Mouse (Mus musculus) liver, embryonic 11.5 days (tissue): Measurements from ENCODE around the gene Ednrb. TPM values are rescaled to one million over a fixed set of nuclear protein-coding genes. Genes with fewer than 3 reads are reported as not detected.
A peak's percentile ranks its signal among the peaks of the same experiment; 100 is the strongest.

Source experiments
- ATAC-seq: fragments of 200-750 bp; cut with Nextera tagmentation; replicated peaks from 2 replicates; pipeline ENCODE4 v1.8.0; 2017; ENCODE audit warnings: moderate number of reproducible peaks, mild to moderate bottlenecking, moderate TSS enrichment, moderate library complexity; ENCODE audit not compliant: low FRiP score
- DNase-seq: peaks from one replicate; pipeline ENCODE4 v3.0.0-alpha.2; 2017; ENCODE audit warnings: low spot score
- H3K27ac ChIP-seq: fragments of 300-500 bp; sonication (generic); 2 replicates; pipeline ENCODE4 v1.5.1; 2014; ENCODE audit warnings: mild to moderate bottlenecking, low read depth, low read length, control low read depth
- H3K27me3 ChIP-seq: fragments of 300-500 bp; sonication (generic); replicated peaks from 2 replicates; pipeline ENCODE4 v1.6.1; 2014; ENCODE audit warnings: low read length, mixed read lengths; ENCODE audit not compliant: control insufficient read depth, insufficient read depth
- H3K36me3 ChIP-seq: fragments of 300-500 bp; sonication (generic); 2 replicates; pipeline ENCODE4 v1.6.1; 2014; ENCODE audit warnings: mild to moderate bottlenecking, low read length, moderate library complexity, mixed read lengths; ENCODE audit not compliant: control insufficient read depth, insufficient read depth
- H3K4me1 ChIP-seq: fragments of 300-500 bp; sonication (generic); replicated peaks from 2 replicates; pipeline ENCODE4 v1.6.1; 2014; ENCODE audit warnings: low read length, mixed read lengths; ENCODE audit not compliant: control insufficient read depth, insufficient read depth
- H3K4me2 ChIP-seq: fragments of 300-500 bp; sonication (generic); 2 replicates; pipeline ENCODE4 v1.6.1; 2014; ENCODE audit warnings: mild to moderate bottlenecking, control low read depth, moderate library complexity
- H3K4me3 ChIP-seq: fragments of 300-500 bp; sonication (generic); 2 replicates; pipeline ENCODE4 v1.5.1; 2014; ENCODE audit warnings: low read depth, low read length, control low read depth
- H3K9ac ChIP-seq: fragments of 300-500 bp; sonication (generic); 2 replicates; pipeline ENCODE4 v1.6.1; 2014; ENCODE audit warnings: low read depth, low read length, control low read depth
- H3K9me3 ChIP-seq: fragments of 300-500 bp; sonication (generic); 2 replicates; pipeline ENCODE4 v1.6.1; 2016; ENCODE audit warnings: low read length, inconsistent platforms, mixed read lengths; ENCODE audit not compliant: control insufficient read depth
- WGBS: fragments of 180-500 bp; shearing (Covaris S2); extraction: QIAGEN DNeasy Blood & Tissue Kit; methylation state at CpG from one replicate; pipeline ENCODE4 v1.1.7; 2014; 5-methylcytosine and 5-hydroxymethylcytosine counted together
- polyA plus RNA-seq: library from polyadenylated mRNA; unstranded; fragments of >200 nt; fragmentation: Nextera tagmentation; extraction: Ambion mirVana; gene quantifications from 2 replicates; pipeline ENCODE4 v1.2.1, GENCODE M21; 2014

Ednrb gene
- polyA plus RNA-seq, 1 experiment from 2014 or later = 24.6 TPM

DNA sequence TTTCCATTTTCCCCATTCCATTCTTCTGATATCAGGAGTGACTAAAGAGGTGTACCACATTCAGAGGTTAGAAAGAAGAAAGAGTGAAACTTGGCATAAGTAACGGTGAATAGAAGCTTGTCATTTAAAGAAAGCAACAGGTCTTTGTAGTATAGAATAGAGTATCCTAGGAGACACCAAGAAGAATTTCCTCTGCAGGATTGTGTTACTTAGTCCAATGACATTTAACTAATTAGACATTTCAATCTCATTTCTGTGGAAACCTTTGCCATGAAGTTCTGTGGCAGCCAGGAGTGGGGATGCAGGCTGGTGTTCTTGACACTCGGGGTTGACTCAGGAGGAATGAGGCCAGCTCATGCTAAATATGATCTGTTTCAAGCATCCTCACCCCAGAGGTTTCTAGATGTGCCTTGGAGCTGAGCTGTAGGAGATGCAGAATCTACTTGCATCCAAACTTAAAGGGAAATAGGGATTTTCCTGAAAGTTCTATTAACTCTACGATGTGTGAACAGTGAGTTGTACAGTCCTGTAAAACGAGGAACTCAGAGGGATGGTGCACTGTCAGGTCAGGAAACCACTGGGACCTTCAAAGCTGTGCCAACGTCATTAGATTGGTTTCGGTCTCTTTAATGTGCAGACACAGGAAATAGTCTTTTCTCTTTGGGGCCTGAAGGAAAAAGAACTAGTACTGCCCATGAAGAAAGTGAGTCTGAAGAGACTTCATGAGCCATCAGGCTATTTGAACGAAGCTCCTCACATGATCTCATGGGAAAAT is 6.1 kb upstream of the Ednrb start:
- H3K4me2 ChIP-seq = no peak overlapping the region
- H3K27me3 ChIP-seq = no peaks in the 10 kb centered on the region
- no peaks in the 10 kb centered on the region for H3K9me3 ChIP-seq
- no peaks in the 10 kb centered on the region for H3K4me1 ChIP-seq
- DNase-seq (no peak), ATAC-seq (no peak)
- H3K9ac ChIP-seq = no peak overlapping the region
- H3K27ac ChIP-seq = no peak overlapping the region
- H3K4me3 ChIP-seq = no peak overlapping the region
- no peaks in the 10 kb centered on the region for H3K36me3 ChIP-seq
- 60% methylated on average over 7 of the region's 7 CpGs for WGBS

DNA sequence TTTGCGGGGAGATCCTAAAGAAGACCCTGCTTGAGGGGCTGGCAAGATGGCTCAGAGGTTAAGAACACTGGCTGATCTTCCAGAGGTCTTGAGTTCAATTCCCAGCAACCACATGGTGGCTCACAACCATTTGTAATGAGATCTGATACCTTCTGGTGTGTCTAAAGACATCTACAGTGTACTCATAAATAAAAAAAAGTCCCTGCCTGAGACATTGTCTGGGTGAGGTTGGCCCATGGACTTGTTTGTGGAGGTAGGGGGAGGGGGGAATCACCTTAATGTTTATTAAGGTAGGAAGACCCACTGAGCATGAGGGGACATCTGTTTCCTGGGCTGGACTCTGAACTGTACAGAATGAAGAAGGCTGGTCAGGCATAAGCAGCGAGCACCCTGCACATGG is 1.5 kb upstream of the Ednrb start:
- H3K4me1 ChIP-seq = 0 out of 2 replicates have a peak, but pooled peaks cover 2% of the 10 kb centered on the region
- H3K9me3 ChIP-seq = no peaks in the 10 kb centered on the region
- DNase-seq (no peak), ATAC-seq (no peak)
- H3K36me3 ChIP-seq = no peaks in the 10 kb centered on the region
- H3K4me3 ChIP-seq = no peak overlapping the region
- no peak overlapping the region for H3K9ac ChIP-seq
- 78% methylated on average over 2 of the region's 2 CpGs for WGBS
- peaks cover 16% of the 10 kb centered on the region for H3K27me3 ChIP-seq
- H3K4me2 ChIP-seq = no peak overlapping the region
- no peak overlapping the region for H3K27ac ChIP-seq

DNA sequence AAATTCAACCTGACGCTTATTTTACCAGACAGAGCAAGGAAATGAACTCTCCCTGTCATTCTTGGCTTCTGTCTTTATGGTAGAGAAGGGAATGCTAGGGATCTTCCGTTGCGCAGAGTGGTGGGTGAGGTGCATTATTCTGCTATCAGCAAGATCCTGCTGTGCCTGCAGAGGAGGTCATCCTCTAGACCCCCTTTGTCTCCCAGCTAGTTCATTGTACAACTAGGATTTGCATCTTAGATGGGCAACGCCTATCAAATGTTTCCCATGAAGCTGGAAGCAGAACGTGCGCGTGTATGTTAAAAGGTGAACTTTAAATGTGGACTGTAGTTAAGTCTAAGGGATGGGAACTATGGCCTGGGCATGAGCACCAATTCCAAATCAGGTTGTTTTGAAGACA is 742 bp upstream of the Ednrb start:
- H3K27ac ChIP-seq = no peak overlapping the region
- H3K4me3 ChIP-seq = no peak overlapping the region
- H3K27me3 ChIP-seq = peaks cover 16% of the 10 kb centered on the region
- DNase-seq = no peak
- 78% methylated on average over 7 of the region's 7 CpGs for WGBS
- H3K4me2 ChIP-seq = no peak overlapping the region
- H3K9ac ChIP-seq = no peak overlapping the region
- 0 out of 2 replicates have a peak, but pooled peaks cover 2% of the 10 kb centered on the region for H3K4me1 ChIP-seq
- ATAC-seq = no peak
- H3K9me3 ChIP-seq = no peaks in the 10 kb centered on the region
- H3K36me3 ChIP-seq = no peaks in the 10 kb centered on the region

DNA sequence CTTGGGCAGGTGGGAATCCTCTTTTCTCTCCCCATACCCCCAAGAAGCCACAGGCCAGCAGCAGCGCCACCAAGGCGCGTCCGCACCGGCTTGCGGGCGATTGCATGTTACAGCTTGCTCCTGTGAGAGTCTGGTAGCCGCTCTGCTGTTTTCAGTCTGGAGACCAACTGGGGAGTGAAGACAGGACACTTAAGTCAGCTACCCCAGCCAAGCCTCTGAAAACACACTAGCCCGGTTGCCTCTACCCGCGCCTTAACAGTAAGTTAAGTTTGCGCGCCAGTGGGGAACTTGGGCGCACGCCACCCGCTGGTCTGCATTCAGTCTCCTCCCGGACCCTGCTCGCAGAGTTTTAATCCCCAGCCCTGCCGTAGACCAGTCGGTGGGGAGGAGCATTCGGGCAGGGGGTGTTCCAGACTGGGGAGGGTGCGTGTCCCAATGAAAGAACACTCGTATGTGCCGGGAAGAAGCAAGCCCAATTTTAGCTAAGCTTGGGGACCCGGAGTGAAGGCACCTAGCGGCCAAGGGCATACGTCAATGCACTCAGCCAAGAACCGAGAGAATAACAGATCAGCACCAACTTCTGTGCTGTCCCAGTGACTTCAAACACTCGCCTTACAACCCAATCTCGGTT is 716 bp downstream of the Ednrb start:
- Histone ChIP-seq H3K4me1 (0 out of 2 replicates have a peak, but pooled peaks cover 2% of the 10 kb centered on the region), H3K9ac (peak overlapping the region; percentile 37), H3K27me3 (peaks cover 16% of the 10 kb centered on the region), H3K36me3 (no peaks in the 10 kb centered on the region), H3K4me2 (peak overlapping the region; percentile 72), H3K4me3 (peak overlapping the region; percentile 46), H3K27ac (no peak overlapping the region; the same call in 1 of the 2 replicates), H3K9me3 (no peaks in the 10 kb centered on the region)
- DNase-seq (peak; percentile 60), ATAC-seq (peak; percentile 41; the same call in 1 of the 2 replicates)
- WGBS = under 1% methylated on average over 30 of the region's 30 CpGs

DNA sequence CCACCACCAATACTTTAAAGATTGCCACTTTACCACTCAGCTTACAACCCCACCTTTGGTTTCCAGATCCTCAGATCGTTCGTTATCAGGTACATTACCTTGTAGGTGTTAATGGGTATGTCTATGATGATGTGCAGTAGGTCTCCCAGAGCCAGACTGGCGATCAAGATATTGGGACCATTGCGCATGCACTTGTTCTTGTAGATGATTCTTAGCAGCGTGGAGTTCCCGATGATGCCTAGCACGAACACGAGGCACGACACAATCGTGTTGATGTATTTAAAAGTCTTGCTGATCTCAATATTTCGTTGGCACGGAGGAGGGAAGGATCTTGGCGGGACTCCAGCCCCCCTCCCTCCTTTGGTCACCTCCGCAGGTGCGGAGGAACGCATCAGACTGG is 1.3 kb downstream of the Ednrb start:
- H3K27me3 ChIP-seq = peaks cover 16% of the 10 kb centered on the region
- no peak overlapping the region for H3K27ac ChIP-seq
- ATAC-seq (no peak), DNase-seq (no peak)
- 0 out of 2 replicates have a peak overlapping the region, but pooled peaks have one; percentile 20 for H3K9ac ChIP-seq
- H3K4me2 ChIP-seq = peak overlapping the region; percentile 72
- H3K4me3 ChIP-seq = peak overlapping the region; percentile 46
- H3K9me3 ChIP-seq = no peaks in the 10 kb centered on the region
- H3K4me1 ChIP-seq = 0 out of 2 replicates have a peak, but pooled peaks cover 2% of the 10 kb centered on the region
- H3K36me3 ChIP-seq = no peaks in the 10 kb centered on the region
- WGBS = 13% methylated on average over 16 of the region's 16 CpGs

DNA sequence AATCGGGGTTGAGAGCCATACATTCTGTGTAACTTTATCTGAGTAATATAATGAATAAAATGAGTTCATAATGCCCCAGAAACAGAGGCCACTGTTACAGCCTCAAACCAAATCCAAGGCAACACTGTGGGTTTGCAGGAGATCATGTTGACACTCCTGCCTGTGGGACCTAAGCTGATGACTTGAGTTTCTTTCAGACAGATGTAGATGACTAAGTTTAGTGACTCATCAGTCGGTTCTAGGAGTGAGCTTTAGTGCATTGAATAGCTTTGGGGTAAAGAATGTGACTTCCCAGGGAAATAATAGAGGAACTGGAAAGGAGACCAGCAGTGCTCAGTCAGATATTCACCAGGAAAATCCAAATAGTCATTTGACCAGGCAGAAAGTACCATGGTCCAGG is 3.8 kb downstream of the Ednrb start:
- Histone ChIP-seq H3K4me3 (no peak overlapping the region), H3K27ac (no peak overlapping the region), H3K27me3 (peaks cover 16% of the 10 kb centered on the region), H3K4me2 (peak overlapping the region; percentile 15; the same call in 1 of the 2 replicates), H3K36me3 (no peaks in the 10 kb centered on the region), H3K9me3 (no peaks in the 10 kb centered on the region), H3K9ac (no peak overlapping the region), H3K4me1 (0 out of 2 replicates have a peak, but pooled peaks cover 2% of the 10 kb centered on the region)
- DNase-seq (no peak), ATAC-seq (no peak)
- WGBS = 61% methylated on average over 2 of the region's 2 CpGs

DNA sequence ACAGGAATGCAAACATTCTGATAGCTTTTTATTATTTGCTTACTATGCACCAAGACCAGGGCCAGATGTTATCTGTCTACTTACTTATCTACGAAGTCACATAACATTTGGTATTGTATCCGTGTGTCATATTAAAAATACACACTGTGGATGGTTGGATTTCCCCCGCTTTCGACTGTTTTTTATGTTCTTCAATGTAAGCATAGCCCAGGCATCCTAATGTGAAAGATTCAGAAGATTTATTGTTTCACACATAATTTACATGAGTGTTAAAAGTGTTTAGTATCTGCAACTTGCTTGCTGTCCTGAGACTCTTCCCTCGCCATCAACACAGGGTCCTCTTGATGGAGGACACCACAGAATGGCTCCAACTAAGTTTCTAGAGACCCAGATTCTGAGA is 5.3 kb downstream of the Ednrb start:
- Histone ChIP-seq H3K4me3 (no peak overlapping the region), H3K9me3 (no peaks in the 10 kb centered on the region; the same call in 1 of the 2 replicates), H3K36me3 (no peaks in the 10 kb centered on the region), H3K9ac (no peak overlapping the region), H3K4me2 (no peak overlapping the region), H3K27me3 (peaks cover 11% of the 10 kb centered on the region), H3K27ac (no peak overlapping the region), H3K4me1 (peaks cover 3% of the 10 kb centered on the region)
- ATAC-seq (no peak), DNase-seq (no peak)
- 79% methylated on average over 5 of the region's 5 CpGs for WGBS

DNA sequence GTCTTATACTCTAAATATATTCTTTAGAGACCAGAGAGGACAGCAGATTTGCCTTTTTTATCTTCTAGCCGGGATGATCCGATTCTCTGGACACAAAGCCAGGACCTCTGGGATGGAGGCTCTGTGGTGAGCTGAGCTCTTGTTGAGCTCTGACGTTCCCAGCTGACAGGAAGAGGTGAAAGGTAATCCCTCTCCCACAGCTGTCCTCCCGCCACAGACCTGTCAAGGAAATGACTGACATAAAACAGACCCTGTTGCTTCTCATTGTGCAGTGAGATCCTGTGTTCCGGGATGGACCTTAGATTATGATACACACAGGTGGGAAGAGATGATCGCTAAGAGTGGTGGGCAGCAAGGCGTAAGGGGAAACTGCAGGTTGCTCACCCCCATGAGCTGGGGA is 9.6 kb downstream of the Ednrb start:
- Histone ChIP-seq H3K4me1 (peaks cover 2% of the 10 kb centered on the region), H3K9ac (no peak overlapping the region), H3K4me3 (no peak overlapping the region), H3K36me3 (no peaks in the 10 kb centered on the region), H3K9me3 (no peaks in the 10 kb centered on the region; the same call in 1 of the 2 replicates), H3K27me3 (no peaks in the 10 kb centered on the region), H3K27ac (no peak overlapping the region), H3K4me2 (no peak overlapping the region)
- WGBS = 18% methylated on average over 7 of the region's 7 CpGs
- ATAC-seq = no peak
- no peak for DNase-seq
